Mouse (Mus musculus) common myeloid progenitor, adult 5-6 weeks (primary cell): ENCODE measurements around the gene Ifnl2. TPM values are rescaled to one million over a fixed set of nuclear protein-coding genes. Genes with fewer than 3 reads are reported as not detected.
A peak's percentile ranks its signal among the peaks of the same experiment; 100 is the strongest.
"Not testable (repeated sequence)": the region's sequence is repeated elsewhere in the genome, so short reads cannot be mapped to it uniquely, and the experiment has no call there.

Experiments
- ATAC-seq: replicated peaks from 2 replicates; pipeline ENCODE4 v1.8.0; 2016; ENCODE audit warnings: low read depth, mild to moderate bottlenecking, moderate TSS enrichment, inconsistent platforms; ENCODE audit not compliant: poor library complexity, severe bottlenecking
- total RNA-seq: library from RNA; stranded (forward); fragments of 200-1000, 187-1606 nt; gene quantifications from 2 replicates; pipeline ENCODE4 v1.2.3, GENCODE M21; 2017

Gene Ifnl2
- not detected in 2 replicates for total RNA-seq

- ATAC-seq: not testable (repeated sequence)
These were observed at the start of gene Ifnl2 for GRCm38 (mm10) chr7:28510405-28510974. Gene Ifnl2, minus strand, starts transcription at chr7:28510455.

- 0 out of 2 replicates have a peak, but pooled peaks have one; percentile 37 for ATAC-seq
These were observed 48.2 kb upstream of the Ifnl2 start for GRCm38 (mm10) chr7:28558486-28558885.

- peak; percentile 90 for ATAC-seq
These were observed 47.5 kb upstream of the Ifnl2 start for GRCm38 (mm10) chr7:28557708-28558107.

GRCm38 (mm10) chr7:28557069-28557468 lies 46.8 kb upstream of the Ifnl2 start:
- no peak for ATAC-seq

GRCm38 (mm10) chr7:28555939-28556535 lies 45.8 kb upstream of the Ifnl2 start:
- ATAC-seq: no peak

- no peak for ATAC-seq
These were observed 42.8 kb upstream of the Ifnl2 start for GRCm38 (mm10) chr7:28553076-28553475.

GRCm38 (mm10) chr7:28547628-28548027 lies 37.4 kb upstream of the Ifnl2 start:
- peak; percentile 83 for ATAC-seq

GRCm38 (mm10) chr7:28547154-28547553 lies 36.9 kb upstream of the Ifnl2 start, which contains the start of gene Nccrp1:
Gene Nccrp1, minus strand, starts transcription at chr7:28547254.
- ATAC-seq: no peak

- no peak for ATAC-seq
These were observed 36.4 kb upstream of the Ifnl2 start for GRCm38 (mm10) chr7:28546649-28547048.

GRCm38 (mm10) chr7:28545891-28546210 lies 35.6 kb upstream of the Ifnl2 start:
- ATAC-seq: no peak

GRCm38 (mm10) chr7:28545048-28545890 lies 35.0 kb upstream of the Ifnl2 start:
- ATAC-seq: no peak

GRCm38 (mm10) chr7:28544051-28544601 lies 33.9 kb upstream of the Ifnl2 start:
- no peak for ATAC-seq

GRCm38 (mm10) chr7:28540526-28540925 lies 30.3 kb upstream of the Ifnl2 start, which contains the start of gene Sycn:
Gene Sycn, plus strand, starts transcription at chr7:28540885.
- ATAC-seq: no peak

- not testable (repeated sequence) for ATAC-seq
These were observed 28.6 kb upstream of the Ifnl2 start for GRCm38 (mm10) chr7:28538886-28539285.

- no peak for ATAC-seq
These were observed 21.8 kb upstream of the Ifnl2 start for GRCm38 (mm10) chr7:28532005-28532404.

GRCm38 (mm10) chr7:28527922-28528719 lies 17.9 kb upstream of the Ifnl2 start:
- peak; percentile 95 for ATAC-seq

GRCm38 (mm10) chr7:28522536-28522935 lies 12.3 kb upstream of the Ifnl2 start, which contains the start of gene Ifnl3:
Gene Ifnl3, plus strand, starts transcription at chr7:28522836.
- not testable (repeated sequence) for ATAC-seq

GRCm38 (mm10) chr7:28511441-28511840 lies 1.2 kb upstream of the Ifnl2 start:
- no peak for ATAC-seq

- not testable (repeated sequence) for ATAC-seq
These were observed 1.1 kb downstream of the Ifnl2 start for GRCm38 (mm10) chr7:28509121-28509520.

GRCm38 (mm10) chr7:28505585-28505984 lies 4.7 kb downstream of the Ifnl2 start:
- ATAC-seq: peak; percentile 52; the same call in 1 of the 2 replicates
